Mouse (Mus musculus): ENCODE data around the gene Reck.

DNA sequence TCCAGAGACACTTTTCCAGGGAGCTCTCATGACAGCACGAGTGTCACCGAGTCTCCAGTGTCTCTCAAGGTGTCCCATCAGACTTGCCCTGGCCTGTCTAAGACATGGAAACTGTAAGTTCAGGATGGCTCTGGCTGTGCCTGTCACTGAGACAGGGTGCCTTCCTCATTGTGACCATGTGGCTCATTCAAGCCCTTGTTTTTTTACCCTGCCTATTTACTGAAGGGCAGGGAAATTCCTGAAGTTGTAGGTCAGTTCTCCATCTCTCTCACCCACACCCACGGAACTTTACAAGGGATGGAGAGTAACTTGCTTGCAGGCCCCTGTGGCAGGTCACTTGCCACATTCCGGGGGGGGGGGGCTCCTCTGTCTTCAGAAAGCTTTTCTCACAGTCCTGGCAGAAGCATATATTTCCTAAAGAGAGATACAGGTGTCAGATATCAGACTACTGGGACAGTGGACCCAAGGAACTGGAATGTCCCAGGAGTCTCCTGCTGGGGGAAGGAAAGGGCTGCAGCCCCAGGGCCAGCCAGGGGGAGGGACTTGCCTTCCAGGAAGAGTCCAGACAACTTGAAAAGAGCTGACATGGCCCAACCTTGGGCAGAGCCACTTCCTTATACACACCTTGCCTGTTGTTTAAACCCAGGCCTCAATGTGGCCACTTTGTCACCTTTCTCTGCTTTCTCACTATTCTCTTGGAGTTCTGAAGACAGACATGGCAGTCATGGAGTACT is 89.8 kb downstream of the Reck start:
- TF ChIP-seq CTCF (IDR thresholded peaks at IDR 0.05; ENCODE audit: low read depth) (0 out of 2 replicates have a peak, but pooled peaks have one; percentile 3), EP300 (optimal IDR thresholded peaks at IDR 0.05) (no peak)

All from stomach, postnatal 0 days (tissue).